Mouse (Mus musculus) CH12.LX (cell line): ENCODE data around the gene Cyp2c55.

ENCODE experiments used
- BHLHE40 ChIP-seq: IDR thresholded peaks from 2 replicates; pipeline ENCODE4 v1.6.1; 2011; ENCODE audit warnings: mild to moderate bottlenecking, low read depth, low read length, improper control_type of control experiment
- CTCF ChIP-seq, 2 experiments: IDR thresholded peaks in 1 of 2; conservative IDR thresholded peaks in 1 of 2; 2 replicates each; pipeline ENCODE4 v1.5.1; 2011 to 2012; ENCODE audit warnings: low read depth in 2 of 2, low read length in 2 of 2, improper control_type of control experiment in 1 of 2, inconsistent platforms in 1 of 2, mild to moderate bottlenecking in 1 of 2, moderate library complexity in 1 of 2
- ELF1 ChIP-seq: IDR thresholded peaks from 2 replicates; pipeline ENCODE4 v1.6.1; 2014; ENCODE audit warnings: low read depth, mild to moderate bottlenecking, inconsistent platforms, low read length, improper control_type of control experiment
- EP300 ChIP-seq: IDR thresholded peaks from 2 replicates; pipeline ENCODE4 v1.6.1; 2011; ENCODE audit warnings: low read length, improper control_type of control experiment
- MAZ ChIP-seq: IDR thresholded peaks from 2 replicates; pipeline ENCODE4 v1.6.1; 2012; ENCODE audit warnings: low read depth, mild to moderate bottlenecking, inconsistent platforms, low read length, improper control_type of control experiment, moderate library complexity
- MXI1 ChIP-seq: IDR thresholded peaks from 2 replicates; pipeline ENCODE4 v1.6.1; 2011; ENCODE audit warnings: mild to moderate bottlenecking, low read depth, low read length, improper control_type of control experiment
- POLR2AphosphoS2 ChIP-seq: IDR thresholded peaks from 2 replicates; pipeline ENCODE4 v1.6.1; 2011; ENCODE audit warnings: low read depth, low read length, improper control_type of control experiment
- ZMIZ1 ChIP-seq: IDR thresholded peaks from 2 replicates; pipeline ENCODE4 v1.6.1; 2012; ENCODE audit warnings: low read depth, mild to moderate bottlenecking, inconsistent platforms, low read length, improper control_type of control experiment

DNA sequence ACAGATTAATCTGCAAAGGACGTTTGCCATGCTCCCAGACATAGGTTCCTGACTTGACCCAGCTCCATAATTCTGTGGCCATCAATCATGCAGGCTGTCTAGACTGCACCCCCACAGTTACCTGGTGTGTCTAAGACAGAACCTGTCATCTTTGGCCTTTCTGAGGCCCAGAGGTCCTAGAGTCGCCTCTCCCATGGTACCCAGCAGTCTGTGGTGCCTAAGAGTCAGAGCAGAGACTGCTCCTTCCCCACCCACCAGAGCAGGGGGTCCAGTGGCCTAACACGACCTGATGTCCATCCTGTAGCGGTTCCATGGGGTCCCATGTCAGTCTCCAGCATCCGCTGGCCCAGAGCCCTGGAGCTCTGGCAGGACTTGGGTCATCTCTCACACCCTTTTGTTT lies 34.2 kb upstream of the Cyp2c55 start:
- TF ChIP-seq MAZ (no peak), MXI1 (no peak), CTCF (conservative IDR thresholded peaks at IDR 0.05 in 1 of 2, IDR thresholded peaks at IDR 0.05 in 1 of 2; ENCODE audit: low read depth in 2 of 2, low read length in 2 of 2) (no peak), ZMIZ1 (no peak), EP300 (no peak), BHLHE40 (no peak), ELF1 (no peak), POLR2AphosphoS2 (no peak)
